Mouse (Mus musculus) liver, embryonic 16.5 days (tissue): ENCODE measurements around the gene Carmil3. TPM values are rescaled to one million over a fixed set of nuclear protein-coding genes. Genes with fewer than 3 reads are reported as not detected.

Experiments
- ATAC-seq: fragments of 200-750 bp; cut with Nextera tagmentation; 2 replicates; pipeline ENCODE4 v1.8.0; 2017; ENCODE audit warnings: low read depth, mild to moderate bottlenecking, moderate number of reproducible peaks, moderate library complexity
- H3K27ac ChIP-seq: fragments of 300-500 bp; sonication (generic); 2 replicates; pipeline ENCODE4 v1.5.1; 2014; ENCODE audit warnings: mild to moderate bottlenecking, low read length
- H3K27me3 ChIP-seq: fragments of 300-500 bp; sonication (generic); 2 replicates; pipeline ENCODE4 v1.6.1; 2014; ENCODE audit warnings: low read depth, low read length, mixed read lengths; ENCODE audit not compliant: control insufficient read depth, insufficient read depth
- H3K36me3 ChIP-seq: fragments of 300-500 bp; sonication (generic); 2 replicates; pipeline ENCODE4 v1.6.1; 2014; ENCODE audit warnings: mild to moderate bottlenecking; ENCODE audit not compliant: control insufficient read depth, insufficient read depth
- H3K4me1 ChIP-seq: fragments of 300-500 bp; sonication (generic); 2 replicates; pipeline ENCODE4 v1.6.1; 2014; ENCODE audit warnings: low read depth, low read length, mixed read lengths; ENCODE audit not compliant: control insufficient read depth
- H3K4me2 ChIP-seq: fragments of 300-500 bp; sonication (generic); 2 replicates; pipeline ENCODE4 v1.6.1; 2014; ENCODE audit warnings: low read depth, low read length, mixed read lengths
- H3K4me3 ChIP-seq: fragments of 300-500 bp; sonication (generic); 2 replicates; pipeline ENCODE4 v1.5.1; 2014; ENCODE audit warnings: low read depth, mild to moderate bottlenecking, low read length
- H3K9ac ChIP-seq: fragments of 300-500 bp; sonication (generic); 2 replicates; pipeline ENCODE4 v1.6.1; 2014; ENCODE audit warnings: low read depth, low read length
- H3K9me3 ChIP-seq: fragments of 300-500 bp; sonication (generic); replicated peaks from 2 replicates; pipeline ENCODE4 v1.6.1; 2016; ENCODE audit warnings: low read length; ENCODE audit not compliant: control insufficient read depth
- WGBS: fragments of 180-500 bp; shearing (Covaris S2); extraction: QIAGEN DNeasy Blood & Tissue Kit; methylation state at CpG from one replicate; pipeline ENCODE4 v1.1.7; 2014; ENCODE audit not compliant: insufficient replicate concordance; 5-methylcytosine and 5-hydroxymethylcytosine counted together
- polyA plus RNA-seq: library from polyadenylated mRNA; unstranded; fragments of >200 nt; fragmentation: Nextera tagmentation; extraction: Ambion mirVana; gene quantifications from 2 replicates; pipeline ENCODE4 v1.2.1, GENCODE M21; 2015

Gene Carmil3
- polyA plus RNA-seq, 1 experiment from 2014 or later = 0.28 TPM

- Histone ChIP-seq H3K36me3 (peaks cover 3% of the 10 kb centered on the region; the same call in 1 of the 2 replicates), H3K9me3 (no peaks in the 10 kb centered on the region), H3K9ac (no peak overlapping the region; the same call in 1 of the 2 replicates), H3K4me3 (peak overlapping the region; percentile 85), H3K27me3 (no peaks in the 10 kb centered on the region), H3K27ac (no peak overlapping the region), H3K4me1 (peaks cover 46% of the 10 kb centered on the region), H3K4me2 (peak overlapping the region; percentile 88)
- ATAC-seq = no peak
- WGBS = 81% methylated on average over 10 of the region's 10 CpGs
Observed at GRCm38 (mm10) chr14:55479629-55480028, 10.8 kb upstream of the Carmil3 start.

- Histone ChIP-seq H3K36me3 (peaks cover 10% of the 10 kb centered on the region), H3K9me3 (no peaks in the 10 kb centered on the region), H3K27ac (no peak overlapping the region), H3K9ac (no peak overlapping the region), H3K27me3 (no peaks in the 10 kb centered on the region), H3K4me2 (no peak overlapping the region), H3K4me1 (peaks cover 15% of the 10 kb centered on the region), H3K4me3 (no peak overlapping the region)
- 67% methylated on average over 5 of the region's 5 CpGs for WGBS
- no peak for ATAC-seq
Observed at GRCm38 (mm10) chr14:55484430-55485085, 5.9 kb upstream of the Carmil3 start.

GRCm38 (mm10) chr14:55486836-55487235, 3.6 kb upstream of the Carmil3 start:
- no peaks in the 10 kb centered on the region for H3K9me3 ChIP-seq
- H3K4me2 ChIP-seq = no peak overlapping the region
- WGBS = 68% methylated on average over 8 of the region's 8 CpGs
- peaks cover 8% of the 10 kb centered on the region for H3K36me3 ChIP-seq
- H3K27ac ChIP-seq = no peak overlapping the region
- no peak for ATAC-seq
- no peak overlapping the region for H3K9ac ChIP-seq
- H3K27me3 ChIP-seq = peaks cover 12% of the 10 kb centered on the region
- no peak overlapping the region for H3K4me3 ChIP-seq
- peaks cover 22% of the 10 kb centered on the region for H3K4me1 ChIP-seq

GRCm38 (mm10) chr14:55491291-55491833, 911 bp downstream of the Carmil3 start:
- WGBS = 0% methylated on average over 27 of the region's 30 CpGs
- H3K9me3 ChIP-seq = no peaks in the 10 kb centered on the region
- H3K9ac ChIP-seq = peak overlapping the region; percentile 61
- peak; percentile 92 for ATAC-seq
- peaks cover 15% of the 10 kb centered on the region for H3K27me3 ChIP-seq
- peaks cover 5% of the 10 kb centered on the region for H3K36me3 ChIP-seq
- peak overlapping the region; percentile 12; the same call in 1 of the 2 replicates for H3K27ac ChIP-seq
- H3K4me2 ChIP-seq = peak overlapping the region; percentile 100
- peak overlapping the region; percentile 73 for H3K4me3 ChIP-seq
- peaks cover 22% of the 10 kb centered on the region for H3K4me1 ChIP-seq

- H3K27ac ChIP-seq = no peak overlapping the region
- H3K4me1 ChIP-seq = peaks cover 22% of the 10 kb centered on the region
- peaks cover 15% of the 10 kb centered on the region for H3K27me3 ChIP-seq
- no peak overlapping the region for H3K9ac ChIP-seq
- 42% methylated on average over 3 of the region's 3 CpGs for WGBS
- ATAC-seq = no peak
- no peaks in the 10 kb centered on the region for H3K9me3 ChIP-seq
- peak overlapping the region; percentile 100; the same call in 1 of the 2 replicates for H3K4me2 ChIP-seq
- peaks cover 5% of the 10 kb centered on the region for H3K36me3 ChIP-seq
- H3K4me3 ChIP-seq = no peak overlapping the region
Observed at GRCm38 (mm10) chr14:55492103-55492502, 1.7 kb downstream of the Carmil3 start.

- H3K4me1 ChIP-seq = peaks cover 17% of the 10 kb centered on the region
- H3K4me2 ChIP-seq = no peak overlapping the region
- no peak for ATAC-seq
- 66% methylated on average over 18 of the region's 20 CpGs for WGBS
- H3K4me3 ChIP-seq = no peak overlapping the region
- no peak overlapping the region for H3K27ac ChIP-seq
- H3K36me3 ChIP-seq = no peaks in the 10 kb centered on the region
- H3K9me3 ChIP-seq = no peaks in the 10 kb centered on the region
- H3K9ac ChIP-seq = no peak overlapping the region
- H3K27me3 ChIP-seq = peaks cover 6% of the 10 kb centered on the region
Observed at GRCm38 (mm10) chr14:55495509-55496240, 5.2 kb downstream of the Carmil3 start.

GRCm38 (mm10) chr14:55496761-55497448, 6.5 kb downstream of the Carmil3 start:
- Histone ChIP-seq H3K36me3 (no peaks in the 10 kb centered on the region), H3K4me1 (peaks cover 4% of the 10 kb centered on the region), H3K27me3 (peaks cover 3% of the 10 kb centered on the region; the same call in 1 of the 2 replicates), H3K9ac (no peak overlapping the region), H3K9me3 (no peaks in the 10 kb centered on the region), H3K27ac (no peak overlapping the region), H3K4me2 (no peak overlapping the region), H3K4me3 (no peak overlapping the region)
- 0 out of 2 replicates have a peak, but pooled peaks have one; percentile 1 for ATAC-seq
- WGBS = 70% methylated on average over 16 of the region's 16 CpGs

GRCm38 (mm10) chr14:55497449-55497821, 7.0 kb downstream of the Carmil3 start:
- Histone ChIP-seq H3K4me2 (no peak overlapping the region), H3K27me3 (peaks cover 3% of the 10 kb centered on the region; the same call in 1 of the 2 replicates), H3K27ac (no peak overlapping the region), H3K4me1 (no peaks in the 10 kb centered on the region), H3K9ac (no peak overlapping the region), H3K36me3 (no peaks in the 10 kb centered on the region), H3K9me3 (no peaks in the 10 kb centered on the region), H3K4me3 (no peak overlapping the region)
- peak; percentile 55 for ATAC-seq
- WGBS = 27% methylated on average over 6 of the region's 6 CpGs
